Mouse (Mus musculus): Measurements from ENCODE around the gene Fam129c. TPM values are rescaled to one million over a fixed set of nuclear protein-coding genes. Genes with fewer than 3 reads are reported as not detected.

Gene Fam129c
- total RNA-seq, 2 experiments from 2014 or later, result 3.3 TPM

GRCm38 (mm10) chr8:71572077-71572476, 25.4 kb upstream of the Fam129c start:
- DNase-seq (ENCODE audit: low spot score in 2 of 2), result no peak
- intact Hi-C loops (cut with DNase I), result no loop called here

- DNase-seq (ENCODE audit: low spot score in 2 of 2), result peak; percentile 81 to 92
- intact Hi-C loops (cut with DNase I), result no loop called here
Observed at GRCm38 (mm10) chr8:71572847-71573633, 24.4 kb upstream of the Fam129c start.

- intact Hi-C loops (cut with DNase I), result no loop called here
- DNase-seq (ENCODE audit: low spot score in 2 of 2), result no peak
Observed at GRCm38 (mm10) chr8:71574426-71574825, 23.0 kb upstream of the Fam129c start.

GRCm38 (mm10) chr8:71575020-71575419, 22.4 kb upstream of the Fam129c start:
- DNase-seq (ENCODE audit: low spot score in 2 of 2), result no peak
- intact Hi-C loops (cut with DNase I), result no loop called here

- DNase-seq (ENCODE audit: low spot score in 2 of 2), result no peak
- intact Hi-C loops (cut with DNase I), result no loop called here
Observed at GRCm38 (mm10) chr8:71577856-71578387, 19.5 kb upstream of the Fam129c start.

GRCm38 (mm10) chr8:71579009-71579408, 18.4 kb upstream of the Fam129c start:
- no peak for DNase-seq (ENCODE audit: low spot score in 2 of 2)
- intact Hi-C loops (cut with DNase I), result no loop called here

- intact Hi-C loops (cut with DNase I), result no loop called here
- no peak for DNase-seq (ENCODE audit: low spot score in 2 of 2)
Observed at GRCm38 (mm10) chr8:71579476-71579875, 18.0 kb upstream of the Fam129c start.

GRCm38 (mm10) chr8:71580201-71580600, 17.2 kb upstream of the Fam129c start:
- intact Hi-C loops (cut with DNase I), result no loop called here
- DNase-seq (ENCODE audit: low spot score in 2 of 2), result no peak

- intact Hi-C loops (cut with DNase I), result no loop called here
Observed at GRCm38 (mm10) chr8:71586891-71587290, 10.6 kb upstream of the Fam129c start.

GRCm38 (mm10) chr8:71588762-71589161, 8.7 kb upstream of the Fam129c start:
- no peak for DNase-seq (ENCODE audit: low spot score in 2 of 2)
- intact Hi-C loops (cut with DNase I), result no loop called here

More at GRCm38 (mm10) chr8:71586891-71587290, 10.6 kb upstream of the Fam129c start:
- DNase-seq (ENCODE audit: low spot score in 2 of 2), result peak; percentile 59 to 70

- DNase-seq (ENCODE audit: low spot score in 2 of 2), result no peak
- intact Hi-C loops (cut with DNase I), result no loop called here
Observed at GRCm38 (mm10) chr8:71591017-71591416, 6.4 kb upstream of the Fam129c start.

- DNase-seq (ENCODE audit: low spot score in 2 of 2), result peak; percentile 94 to 98
- intact Hi-C loops (cut with DNase I), result loop anchor here (2.0 kb wide), 1 partner anchor 29 kb away; no protein-coding TSS in a partner anchor
Observed at GRCm38 (mm10) chr8:71591471-71592373, 5.7 kb upstream of the Fam129c start, which contains the start of gene Pgls. Gene Pgls, plus strand, starts transcription at chr8:71592176.

GRCm38 (mm10) chr8:71592374-71593170, 4.9 kb upstream of the Fam129c start:
- intact Hi-C loops (cut with DNase I), result loop anchor here (2.0 kb wide), 1 partner anchor 30 kb away; no protein-coding TSS in a partner anchor
- peak; percentile 74 to 88 for DNase-seq (ENCODE audit: low spot score in 2 of 2)

GRCm38 (mm10) chr8:71593556-71594323, 3.7 kb upstream of the Fam129c start:
- intact Hi-C loops (cut with DNase I), result loop anchor here (2.0 kb wide), 1 partner anchor 31 kb away; no protein-coding TSS in a partner anchor
- DNase-seq (ENCODE audit: low spot score in 2 of 2), result no peak

GRCm38 (mm10) chr8:71594324-71594722, 3.1 kb upstream of the Fam129c start:
- intact Hi-C loops (cut with DNase I), result no loop called here

GRCm38 (mm10) chr8:71595862-71596261, 1.6 kb upstream of the Fam129c start:
- intact Hi-C loops (cut with DNase I), result no loop called here
- peak; percentile 91 for DNase-seq (ENCODE audit: low spot score in 2 of 2)

More at GRCm38 (mm10) chr8:71594324-71594722, 3.1 kb upstream of the Fam129c start:
- DNase-seq (ENCODE audit: low spot score in 2 of 2), result no peak

- intact Hi-C loops (cut with DNase I), result no loop called here
- no peak for DNase-seq (ENCODE audit: low spot score in 2 of 2)
Observed at GRCm38 (mm10) chr8:71596384-71596783, 1.1 kb upstream of the Fam129c start.

GRCm38 (mm10) chr8:71596798-71597197, 650 bp upstream of the Fam129c start:
- DNase-seq (ENCODE audit: low spot score in 2 of 2), result no peak
- intact Hi-C loops (cut with DNase I), result no loop called here
